Mouse (Mus musculus) CD8-positive naive resting alpha-beta T cell, adult 2 months (primary cell): ENCODE data around the gene Zfp872.
"Not testable (repeated sequence)": the region's sequence is repeated elsewhere in the genome, so short reads cannot be mapped to it uniquely, and the experiment has no call there.

Source experiments
- DNase-seq, 2 experiments: peaks; one replicate each; pipeline ENCODE4 v3.0.0; 2022; ENCODE audit warnings: low read depth in 2 of 2, low spot score in 2 of 2

The Zfp872 gene

DNA sequence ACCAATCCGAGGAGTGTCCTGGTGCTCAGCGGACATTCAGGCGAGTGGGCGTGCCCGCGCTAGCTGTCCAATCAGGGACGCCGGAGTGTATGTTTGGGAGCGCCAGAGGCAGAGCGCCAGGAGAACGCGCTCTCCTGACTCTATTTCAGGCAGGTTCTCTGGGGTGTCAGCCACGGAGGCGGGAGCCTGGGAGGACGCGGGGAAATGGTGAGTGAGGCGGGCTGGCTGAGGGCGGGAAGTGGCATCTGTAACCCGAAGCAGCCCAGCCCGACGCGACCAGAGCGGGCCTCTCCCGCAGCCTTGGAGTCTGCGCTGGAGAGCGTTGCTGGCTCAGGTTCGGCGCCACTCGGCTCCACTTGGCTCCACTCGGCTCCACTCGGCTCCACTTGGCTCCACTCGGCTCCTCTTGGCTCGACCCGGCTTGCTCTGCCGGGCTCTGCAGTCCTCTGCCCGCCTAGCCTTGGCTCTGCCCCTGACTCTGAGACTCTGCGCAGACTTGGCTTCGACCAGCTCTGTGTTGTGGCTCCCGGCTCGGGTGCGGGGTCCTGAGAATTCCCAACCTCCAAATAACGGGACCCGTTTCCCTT lies at the start of gene Zfp872:
Zfp872 (plus strand) TSS at position 66 of the 587 bp plus-strand sequence.
- DNase-seq = no peak

DNA sequence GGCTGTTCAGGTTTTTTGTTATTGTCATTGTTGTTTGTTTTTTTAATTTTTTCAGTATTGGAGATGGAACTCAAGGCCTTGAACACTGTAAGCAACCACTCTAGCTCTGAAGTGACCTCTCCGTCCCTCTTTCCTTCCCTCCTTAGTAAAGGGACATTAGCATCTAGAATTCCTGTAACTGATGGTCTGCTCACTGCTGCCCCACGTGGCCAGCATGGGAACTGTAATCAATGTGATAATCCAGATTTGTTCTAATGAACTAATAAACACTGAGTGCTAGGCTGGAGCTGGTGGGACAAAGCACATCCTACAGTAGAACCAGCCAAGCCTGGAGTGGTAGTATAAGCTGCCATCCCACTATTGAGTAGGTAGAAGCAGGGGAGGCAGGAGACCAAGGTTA lies 49.4 kb upstream of the Zfp872 start:
- peak in 1 of 2 experiments; percentile 35 for DNase-seq

DNA sequence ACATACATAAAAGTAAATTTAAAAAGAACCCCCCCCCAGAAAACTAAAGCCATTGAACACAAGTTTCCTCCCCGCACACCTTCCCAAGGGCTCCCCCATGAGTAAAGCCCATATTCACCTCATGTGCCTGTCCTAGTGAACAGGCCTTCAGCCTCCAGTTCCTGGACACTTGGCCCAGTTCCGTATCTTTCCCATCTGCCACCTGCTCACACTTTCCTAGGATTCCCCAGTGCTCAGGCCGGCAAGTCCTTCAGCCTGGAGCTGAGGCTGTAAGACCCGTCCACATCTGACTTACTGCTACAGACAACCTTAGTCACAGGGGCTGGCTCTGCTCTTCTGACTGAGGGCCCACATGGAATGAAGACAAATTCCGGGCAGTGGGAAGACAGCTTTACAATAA lies 48.1 kb upstream of the Zfp872 start:
- no peak for DNase-seq

DNA sequence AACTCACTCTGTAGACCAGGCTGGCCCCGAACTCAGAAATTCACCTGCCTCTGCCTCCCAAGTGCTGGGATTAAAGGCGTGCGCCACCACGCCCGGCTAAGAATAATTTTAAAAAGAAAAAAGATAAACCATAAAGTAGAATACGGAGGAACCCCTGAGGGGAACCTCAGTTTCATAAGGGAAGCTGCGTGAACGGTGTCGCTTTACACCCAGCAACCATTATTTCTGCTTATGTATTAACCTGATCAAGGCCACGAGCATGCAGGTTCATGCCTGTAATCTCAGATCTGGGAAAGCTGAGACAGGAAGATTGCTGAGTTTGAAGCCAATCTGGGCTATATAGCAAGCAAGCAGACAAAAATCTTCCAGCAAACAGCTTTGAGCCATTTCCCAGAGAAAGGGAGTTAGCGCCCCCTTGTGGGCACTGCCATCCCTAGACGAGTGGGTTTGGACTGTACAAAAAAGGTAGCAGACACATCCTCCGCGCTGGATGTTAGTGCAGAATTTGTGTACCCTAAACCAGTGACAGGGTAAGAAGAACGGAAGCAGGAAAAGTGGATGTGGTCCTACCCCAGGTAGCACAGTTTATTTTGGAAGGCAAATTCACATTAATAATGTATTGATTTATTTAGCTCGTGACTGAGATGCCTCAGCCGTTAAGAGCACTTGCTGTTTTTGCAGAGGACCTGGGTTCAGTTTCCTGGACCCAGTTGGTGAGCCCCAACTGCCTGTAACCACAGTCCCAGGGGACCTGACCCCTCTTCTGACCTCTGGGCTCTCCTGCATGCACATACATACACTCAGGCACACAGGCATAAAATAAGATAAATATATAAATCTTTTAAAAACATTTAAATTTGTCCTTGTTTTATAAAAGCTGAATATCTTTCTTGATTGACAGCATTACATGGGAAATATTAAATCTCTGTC lies 44.5 kb upstream of the Zfp872 start:
- peak; percentile 91 to 94 for DNase-seq

DNA sequence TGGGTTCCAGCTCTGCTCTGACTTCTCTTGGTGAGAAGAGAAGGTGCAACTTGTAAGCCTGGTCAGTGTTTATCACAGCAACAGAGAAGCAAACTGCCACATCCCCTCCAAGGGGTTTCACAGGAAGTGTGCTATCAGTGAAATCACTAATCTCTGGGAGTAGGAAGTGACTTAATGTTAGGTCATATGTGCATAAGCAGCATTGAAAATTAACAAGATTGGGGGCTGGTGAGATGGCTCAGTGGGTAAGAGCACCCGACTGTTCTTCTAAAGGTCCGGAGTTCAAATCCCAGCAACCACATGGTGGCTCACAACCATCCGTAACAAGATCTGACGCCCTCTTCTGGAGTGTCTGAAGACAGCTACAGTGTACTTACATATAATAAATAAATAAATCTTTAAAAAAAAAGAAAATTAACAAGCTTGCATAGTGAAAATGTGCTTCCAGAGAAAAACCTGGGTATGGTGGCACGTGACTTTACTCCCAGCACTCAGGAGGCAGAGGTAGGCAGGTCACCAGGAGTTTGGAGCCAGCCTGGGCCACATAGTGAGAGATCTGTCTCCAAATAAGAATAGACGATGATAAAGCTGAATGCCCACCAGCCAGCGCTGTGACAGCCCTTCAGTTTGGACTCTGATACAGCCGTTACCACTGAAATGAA lies 43.5 kb upstream of the Zfp872 start:
- no peak for DNase-seq

DNA sequence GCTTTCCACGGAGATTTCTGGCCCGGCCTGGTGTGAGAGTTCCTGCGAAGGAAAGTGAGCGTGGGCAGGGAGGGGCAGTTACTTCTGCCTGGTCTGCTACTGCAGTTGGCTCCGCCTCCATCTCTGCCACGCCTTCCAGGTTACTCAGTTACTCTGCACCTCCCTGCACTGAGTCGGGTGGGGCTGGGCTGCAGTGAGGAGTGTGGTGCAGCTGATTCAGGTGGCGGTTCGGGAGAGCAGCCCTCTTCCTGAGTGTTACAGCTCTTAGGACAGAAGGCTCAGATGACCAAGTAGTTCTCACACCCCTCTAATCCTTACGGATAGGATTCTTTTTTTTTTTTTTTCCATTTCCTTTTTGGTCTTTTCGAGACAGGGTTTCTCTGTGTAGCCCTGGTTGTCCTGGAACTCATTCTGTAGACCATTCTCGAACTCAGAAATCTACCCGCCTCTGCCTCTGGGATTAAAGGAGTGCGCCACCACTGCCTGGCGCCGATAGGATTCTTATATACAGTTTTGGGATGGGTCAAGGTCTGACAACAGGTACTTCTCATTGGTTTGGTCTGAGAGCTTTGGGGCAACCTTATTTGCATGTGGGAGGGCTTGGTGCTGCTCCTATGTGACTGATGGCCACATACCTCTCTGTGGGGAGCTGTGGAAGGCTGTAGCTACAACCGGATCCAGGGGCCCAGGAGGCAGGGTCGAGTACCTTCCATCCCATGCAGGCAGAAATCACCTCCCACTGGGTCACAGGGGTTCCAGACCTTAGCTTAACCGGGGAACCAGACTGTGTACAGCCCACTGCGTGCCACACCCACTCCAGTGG lies 38.3 kb upstream of the Zfp872 start:
- DNase-seq = no peak

DNA sequence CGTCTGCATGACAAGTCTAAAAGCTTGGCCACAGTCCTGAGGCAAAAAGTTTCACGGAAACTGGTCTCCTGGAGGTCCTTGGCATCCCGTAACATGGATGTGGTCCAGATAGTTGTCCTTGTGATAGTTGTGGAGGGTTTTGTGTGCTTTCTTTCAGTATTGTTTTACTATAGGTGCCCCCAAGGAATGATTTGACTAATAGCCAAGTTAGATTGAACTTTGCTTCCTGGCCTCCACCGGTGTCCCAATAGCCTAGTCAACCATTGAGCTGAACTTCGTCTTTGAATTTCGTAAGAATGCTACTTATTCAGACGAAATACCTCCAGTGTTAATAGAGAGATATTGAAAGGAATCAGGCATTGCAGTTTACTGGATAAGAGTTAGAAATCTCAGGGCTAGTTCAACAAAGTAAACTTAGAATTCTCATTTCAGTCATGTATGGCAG lies 37.6 kb upstream of the Zfp872 start:
- DNase-seq = not testable (repeated sequence)

DNA sequence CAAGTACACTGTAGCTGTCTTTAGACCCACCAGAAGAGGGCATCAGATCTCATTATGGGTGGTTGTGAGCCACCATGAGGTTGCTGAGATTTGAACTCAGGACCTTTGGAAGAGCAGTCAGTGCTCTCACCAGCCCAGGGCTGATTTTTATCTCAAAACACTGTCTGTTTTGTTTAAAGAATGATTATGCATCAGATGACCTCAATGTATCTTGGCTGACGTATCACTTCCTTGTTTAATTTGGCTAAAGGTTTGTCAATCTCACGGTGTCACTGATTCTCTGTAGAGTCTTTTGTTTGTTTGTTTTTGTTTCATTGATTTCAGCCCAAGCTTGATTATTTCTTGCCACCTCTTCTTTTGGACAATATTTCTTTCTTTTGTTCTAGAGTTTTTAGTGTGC lies 36.9 kb upstream of the Zfp872 start:
- DNase-seq = no peak

DNA sequence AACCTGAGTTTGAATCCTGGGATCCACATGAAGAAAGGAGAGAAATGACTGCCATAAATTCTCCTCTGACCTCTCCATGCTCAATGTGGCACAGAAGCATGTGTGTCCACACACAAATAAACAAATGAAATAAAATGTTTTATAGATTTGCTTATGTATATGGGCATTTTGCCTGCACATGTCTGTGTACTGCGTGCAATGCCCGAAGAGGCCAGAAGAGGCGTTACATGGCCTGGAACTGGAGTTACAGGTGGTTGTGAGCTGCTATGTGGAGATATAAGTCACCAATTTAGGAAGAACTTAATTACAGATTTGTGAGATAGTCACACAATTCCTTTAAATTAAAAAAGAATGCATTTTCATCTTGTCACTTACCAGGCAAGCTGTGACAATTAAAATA lies 34.1 kb upstream of the Zfp872 start:
- no peak for DNase-seq

DNA sequence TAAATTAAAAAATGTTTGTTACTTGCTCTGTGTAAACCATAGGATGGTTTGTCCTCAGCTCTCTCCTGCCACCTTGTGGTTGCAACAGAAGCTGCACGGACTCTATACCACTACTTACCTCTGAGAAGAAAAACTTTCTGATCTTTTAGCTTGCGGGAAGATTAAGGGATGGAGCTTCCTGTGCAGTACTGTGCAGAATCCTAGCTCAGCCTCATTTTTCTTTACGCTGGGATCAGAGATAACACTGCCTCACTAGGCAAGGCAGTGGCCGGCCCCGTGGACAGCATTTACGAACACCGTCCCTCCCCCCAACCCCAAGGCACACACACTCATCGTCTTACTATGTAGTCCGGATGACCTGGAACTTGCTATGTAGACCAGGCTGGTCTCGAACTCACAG lies 32.3 kb upstream of the Zfp872 start:
- DNase-seq = peak; percentile 65 to 84

DNA sequence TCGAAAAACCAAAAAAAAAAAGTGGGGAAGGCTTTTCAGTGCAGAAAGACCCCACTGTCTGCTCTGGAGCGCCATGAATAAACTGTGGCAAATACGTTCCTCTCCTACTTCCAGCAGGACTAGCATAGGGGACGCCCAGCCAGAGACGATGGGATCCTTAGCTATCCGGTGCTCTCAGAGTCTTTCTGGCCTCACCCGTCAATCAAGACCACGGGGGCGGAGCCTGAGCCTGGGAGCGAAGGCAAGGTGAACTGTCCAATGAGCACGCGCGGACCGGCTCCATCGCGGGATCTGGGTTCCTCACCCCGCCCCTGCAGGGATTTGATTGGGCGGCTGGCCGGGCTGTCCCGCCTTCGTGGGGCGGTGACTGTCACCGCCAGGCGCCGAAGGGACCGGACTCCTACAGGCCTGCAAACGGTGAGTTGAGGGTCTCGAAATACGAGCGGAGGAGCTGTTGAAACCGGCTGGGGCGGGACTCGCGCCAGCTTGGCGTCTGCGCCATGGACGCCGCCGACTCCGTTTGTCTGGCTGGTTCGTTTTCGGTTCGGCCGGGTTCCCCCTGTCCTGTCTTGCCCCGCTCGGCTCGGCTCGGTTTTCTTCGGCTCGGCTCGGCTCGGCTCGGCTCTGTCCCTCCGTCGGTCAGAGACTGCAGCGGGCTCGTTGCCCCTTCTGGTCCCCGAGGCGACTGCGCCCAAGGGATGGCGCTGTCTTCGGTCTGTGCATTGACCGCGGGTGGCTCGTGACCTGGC lies 31.2 kb upstream of the Zfp872 start, which contains the start of gene Pigyl:
Pigyl (plus strand) TSS at position 350 of the 749 bp plus-strand sequence.
- peak; percentile 94 to 97 for DNase-seq

DNA sequence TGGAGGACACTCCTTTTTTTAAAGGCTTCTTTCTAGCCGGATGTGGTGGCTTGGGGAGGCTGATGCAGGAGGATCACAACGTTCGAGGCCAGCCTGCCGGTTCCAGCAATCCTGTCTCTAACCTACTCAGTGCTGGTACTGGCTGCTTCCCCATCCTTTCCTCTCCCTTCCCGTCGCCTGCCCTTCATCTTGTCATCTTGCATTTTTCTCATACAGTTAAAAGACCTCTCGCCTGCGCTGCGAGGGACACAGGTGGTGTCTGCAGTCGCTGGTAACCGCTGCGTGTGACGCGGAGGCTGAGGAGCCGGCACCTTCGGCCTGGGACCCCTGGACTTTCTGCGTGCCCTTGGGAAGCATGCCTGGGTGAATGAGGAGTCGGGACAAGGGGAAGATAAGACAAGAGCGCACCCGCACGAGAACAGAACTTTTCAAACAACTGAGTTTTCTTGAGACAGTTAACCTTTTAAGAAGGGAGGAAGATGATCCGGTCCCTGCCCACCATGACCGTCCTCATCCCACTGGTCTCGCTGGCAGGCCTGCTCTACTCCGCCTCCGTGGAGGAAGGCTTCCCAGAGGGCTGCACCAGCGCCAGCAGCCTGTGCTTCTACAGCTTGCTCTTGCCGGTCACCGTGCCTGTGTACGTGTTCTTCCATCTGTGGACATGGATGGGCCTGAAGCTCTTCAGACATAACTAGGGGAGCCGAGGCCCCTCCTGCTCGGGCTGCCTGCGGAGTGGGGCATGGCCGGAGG lies 30.2 kb upstream of the Zfp872 start:
- no peak for DNase-seq

DNA sequence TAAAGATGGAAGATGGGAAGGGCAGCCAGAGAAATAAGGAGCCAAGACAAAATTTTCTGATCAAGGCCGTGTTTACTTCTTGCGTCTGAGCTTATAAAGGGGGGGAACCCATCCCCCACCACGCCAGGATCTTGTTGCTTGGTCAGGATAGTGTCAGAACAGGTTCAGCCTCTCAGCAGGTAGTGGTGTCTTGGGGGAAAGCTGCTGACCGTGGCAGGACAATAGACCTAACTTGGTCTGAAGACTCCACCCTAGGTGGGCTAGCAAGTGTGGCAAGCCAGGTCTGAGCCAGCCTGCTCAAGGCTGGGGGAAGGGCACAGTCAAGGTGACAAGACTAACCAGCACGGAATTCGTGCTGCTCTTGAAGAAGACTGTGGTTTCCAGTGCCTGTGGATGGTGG lies 26.6 kb upstream of the Zfp872 start:
- DNase-seq = no peak

DNA sequence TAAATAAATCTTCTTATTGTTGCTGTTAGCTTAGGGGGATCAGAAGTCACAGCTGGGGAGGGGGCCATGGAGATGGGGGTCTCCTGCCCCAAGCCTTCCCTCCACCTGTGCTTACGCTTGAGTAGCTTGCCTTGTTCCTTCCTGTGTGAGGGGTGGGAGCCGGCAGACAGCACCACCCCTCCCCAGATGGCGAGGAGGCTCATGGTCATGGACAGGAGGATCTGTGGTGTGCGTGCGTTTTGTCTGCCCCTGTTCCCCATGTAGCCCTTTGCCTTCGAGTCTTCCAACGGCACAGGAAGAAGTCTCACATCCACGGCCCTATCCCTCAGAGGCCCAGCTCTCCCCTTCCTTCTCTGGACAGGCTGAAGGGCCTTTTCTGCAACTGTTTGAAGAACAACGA lies 25.6 kb upstream of the Zfp872 start:
- no peak for DNase-seq

DNA sequence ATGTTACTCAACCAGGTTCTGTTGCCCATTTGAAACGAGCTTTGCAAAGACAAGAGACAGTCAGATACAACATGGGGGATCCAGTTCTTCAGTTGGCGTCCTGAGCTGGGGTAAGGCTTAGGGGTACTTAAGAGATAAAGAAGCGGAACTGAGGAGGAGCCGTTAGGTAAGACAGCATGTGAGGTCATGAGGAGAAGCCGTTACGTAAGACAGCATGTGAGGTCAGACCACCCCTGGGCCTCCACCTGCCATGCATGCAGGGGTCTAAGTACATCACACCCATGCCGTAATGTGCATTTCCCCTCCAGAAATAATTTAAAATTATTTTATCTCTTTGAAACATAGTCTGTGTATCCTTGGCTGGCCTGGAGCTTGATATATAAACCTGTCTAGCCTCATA lies 25.0 kb upstream of the Zfp872 start:
- DNase-seq = no peak

DNA sequence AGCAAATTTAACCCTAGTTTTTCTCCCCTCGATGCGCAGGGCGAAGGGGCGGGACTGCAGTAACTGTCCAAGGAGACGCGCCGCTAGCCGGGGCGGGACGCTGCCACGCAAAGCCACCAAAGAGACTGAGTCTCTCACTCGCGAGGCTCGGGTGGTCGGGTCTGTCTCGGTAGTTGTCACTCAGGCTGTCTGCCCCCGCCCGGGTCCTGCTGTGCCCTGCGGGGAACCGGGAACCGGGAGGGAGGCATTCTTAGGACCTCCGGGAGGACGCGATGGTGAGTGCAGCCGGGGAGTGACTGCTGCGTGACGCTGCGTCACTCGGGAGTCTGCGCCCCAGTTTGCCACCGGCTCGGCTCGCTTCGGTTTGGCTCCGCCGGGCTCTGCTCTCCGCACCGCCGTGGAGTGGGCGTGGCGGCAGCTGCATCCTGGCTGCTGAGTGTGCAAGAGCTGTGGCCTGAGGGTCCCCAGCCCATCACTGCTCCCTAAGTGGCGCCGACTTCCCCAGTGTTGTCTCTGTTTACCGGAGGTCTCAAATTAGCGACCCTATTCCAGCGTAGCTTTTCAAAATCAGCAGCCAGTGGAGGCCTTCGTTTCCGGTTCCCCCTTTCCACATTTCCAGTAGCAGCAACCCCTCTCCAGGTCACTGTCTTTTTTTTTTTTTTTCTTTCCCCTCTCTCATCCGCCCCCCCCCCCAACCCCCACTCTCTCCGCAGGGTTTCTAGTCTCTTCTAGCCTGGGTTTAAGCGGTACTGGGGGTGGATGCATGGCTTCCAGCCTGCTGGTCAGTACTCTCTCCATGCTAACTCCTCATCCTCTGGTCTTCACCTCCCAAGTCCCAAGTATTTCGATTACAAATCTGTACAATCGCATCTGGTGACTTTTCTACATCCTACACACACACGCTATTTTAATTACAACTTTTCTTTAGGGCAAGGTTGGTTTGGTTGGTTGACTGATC lies 22.9 kb upstream of the Zfp872 start:
- DNase-seq = no peak

DNA sequence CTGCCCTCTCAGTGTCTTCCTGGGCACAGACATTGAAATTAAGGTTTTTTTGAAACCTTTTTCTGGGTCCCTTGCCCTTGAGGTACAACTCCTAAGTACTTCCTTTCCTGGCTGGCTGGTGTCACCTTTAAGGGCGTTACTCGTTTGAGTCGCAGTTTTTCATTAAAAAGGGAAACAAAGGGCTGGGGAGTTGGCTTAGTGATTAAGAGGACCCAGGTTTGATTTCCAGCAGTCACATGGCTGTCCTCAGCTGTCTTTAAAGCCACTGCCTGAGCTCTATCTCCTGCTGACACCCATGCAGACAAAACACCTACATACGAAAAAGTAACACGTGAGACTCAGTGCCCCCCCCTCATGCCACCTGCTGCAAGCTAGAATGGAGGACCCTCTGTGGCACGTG lies 21.9 kb upstream of the Zfp872 start:
- DNase-seq = no peak

DNA sequence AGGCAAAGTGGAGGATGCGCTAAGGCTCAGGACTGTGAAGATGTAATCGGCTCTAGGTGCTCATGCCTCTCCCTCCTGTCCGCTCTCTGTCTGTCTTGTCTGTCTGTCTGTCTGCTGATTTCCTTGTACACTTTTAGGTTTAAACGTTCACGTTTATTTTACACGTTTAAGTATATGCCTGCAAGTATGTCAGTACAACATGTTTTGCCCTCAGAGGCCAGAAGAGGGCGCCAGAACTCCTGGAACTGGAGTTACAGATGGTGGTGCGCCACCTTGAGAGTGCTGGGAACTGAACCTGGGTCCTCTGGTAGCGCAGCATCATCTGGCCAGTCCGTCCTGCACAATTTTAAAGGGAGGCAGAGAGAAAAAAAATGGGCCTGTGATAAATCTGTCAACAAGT lies 21.2 kb upstream of the Zfp872 start:
- no peak for DNase-seq

DNA sequence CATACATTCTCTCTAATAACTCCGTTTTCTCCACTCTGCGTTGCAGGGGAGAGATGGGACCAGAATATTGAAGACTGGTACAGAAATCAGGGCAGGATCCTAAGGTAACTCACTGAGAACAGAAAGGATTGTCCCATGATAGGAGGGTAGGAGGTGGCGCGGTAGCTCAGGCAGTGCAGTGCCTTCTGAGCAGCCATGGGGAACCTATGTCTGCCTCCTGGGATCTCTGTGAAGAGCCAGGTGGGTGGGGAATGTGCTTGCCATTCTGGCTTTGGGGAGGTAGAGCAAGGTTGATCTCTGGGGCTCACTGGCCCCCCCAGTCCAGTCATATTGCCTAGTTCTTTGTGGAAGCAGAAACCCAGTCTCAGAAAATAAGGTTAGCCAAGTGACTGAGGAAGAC lies 20.1 kb upstream of the Zfp872 start:
- DNase-seq = no peak
